Mouse (Mus musculus): ENCODE results near the gene Cma1.

DNA sequence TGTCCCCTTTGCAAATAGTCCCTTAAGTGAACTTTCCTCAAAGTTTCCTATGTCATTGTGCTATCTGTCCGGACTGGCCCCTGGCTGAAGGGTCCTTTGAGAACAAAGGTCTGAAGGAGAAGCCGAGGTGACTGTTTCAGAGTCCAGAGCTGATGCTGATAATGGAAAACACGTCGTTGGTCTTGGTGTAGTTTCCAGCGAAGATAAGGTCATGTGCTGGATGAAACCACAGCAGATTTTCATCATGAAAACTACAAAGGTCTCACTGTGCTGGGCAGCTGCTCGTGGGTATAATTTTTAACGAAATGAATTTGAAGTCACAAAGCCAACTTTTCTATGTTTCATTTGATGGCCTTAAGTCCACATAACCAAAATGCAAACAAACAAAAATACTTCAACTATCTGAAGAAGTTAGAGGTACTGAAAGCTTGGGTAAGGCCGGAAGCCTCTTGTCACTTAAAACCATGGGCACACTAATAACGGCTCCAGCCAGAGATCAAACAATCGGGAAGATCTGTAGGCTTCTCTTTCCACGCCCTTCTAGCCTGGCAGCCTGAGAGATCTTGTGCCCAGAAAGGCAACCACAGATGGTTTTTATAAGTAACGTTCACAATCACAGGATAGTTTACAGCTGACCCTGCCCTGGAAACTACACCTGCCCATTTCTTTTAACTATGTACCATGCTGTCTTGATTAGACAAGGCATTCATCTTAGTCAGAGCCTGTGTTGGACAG, 15.0 kb downstream of the Cma1 start:
- TF ChIP-seq CTCF (IDR thresholded peaks at IDR 0.05; ENCODE audit: borderline replicate concordance, control insufficient read depth, extremely low read depth, insufficient read depth, low read length, poor library complexity) (no peak), POLR2A (IDR thresholded peaks at IDR 0.05; ENCODE audit: control insufficient read depth, extremely low read depth, insufficient read depth, low read length, poor library complexity) (no peak)
